Mouse (Mus musculus): ENCODE measurements at regions not wholly inside any gene's neighbourhood (a gene's known extent, or its start where the extent isn't known, plus 50 kb on each side); places are given as distances from the start of the nearest gene placed in this dataset.
A peak's percentile ranks its signal among the peaks of the same experiment; 100 is the strongest.

DNA sequence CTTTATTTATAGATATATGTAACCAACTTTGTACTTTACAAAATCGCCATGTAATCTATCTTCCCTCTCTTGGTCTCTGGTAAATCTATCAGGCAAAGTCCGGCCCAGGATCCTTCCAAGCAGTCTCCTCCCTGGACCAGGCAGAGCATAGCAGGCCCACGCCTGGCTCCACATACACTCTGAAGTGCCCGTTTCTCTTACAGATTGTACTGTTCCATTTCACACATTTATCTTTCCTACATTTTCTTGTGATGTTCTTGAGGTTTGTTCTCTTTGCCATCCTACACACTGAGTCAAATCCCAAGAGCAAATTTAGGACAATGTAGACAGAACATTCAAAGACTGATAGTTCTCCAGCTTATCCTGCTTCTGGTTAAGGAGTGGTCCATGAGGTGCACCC is 264.3 kb downstream of the Spry2 start:
- no peak for DNase-seq (ENCODE audit: low spot score in 2 of 2)

DNA sequence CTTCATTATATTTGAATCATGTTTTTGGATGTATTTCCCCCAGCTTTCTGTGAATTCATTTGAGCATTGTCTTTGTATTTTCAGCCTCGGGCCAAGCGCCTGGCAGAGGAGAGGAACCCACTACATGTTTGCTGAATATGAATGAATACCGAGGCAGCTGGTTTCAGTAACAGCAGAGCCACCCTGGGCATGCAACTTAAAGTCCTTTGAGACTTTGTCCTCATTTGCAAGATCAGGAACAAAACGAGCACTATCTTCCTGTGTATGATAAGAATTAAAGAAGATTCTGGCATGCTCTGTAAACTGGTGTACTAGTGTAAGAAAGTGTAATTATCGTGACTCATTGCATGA is 265.0 kb downstream of the Spry2 start:
- DNase-seq (ENCODE audit: low spot score in 2 of 2) = peak in 1 of 2 experiments; percentile 45

DNA sequence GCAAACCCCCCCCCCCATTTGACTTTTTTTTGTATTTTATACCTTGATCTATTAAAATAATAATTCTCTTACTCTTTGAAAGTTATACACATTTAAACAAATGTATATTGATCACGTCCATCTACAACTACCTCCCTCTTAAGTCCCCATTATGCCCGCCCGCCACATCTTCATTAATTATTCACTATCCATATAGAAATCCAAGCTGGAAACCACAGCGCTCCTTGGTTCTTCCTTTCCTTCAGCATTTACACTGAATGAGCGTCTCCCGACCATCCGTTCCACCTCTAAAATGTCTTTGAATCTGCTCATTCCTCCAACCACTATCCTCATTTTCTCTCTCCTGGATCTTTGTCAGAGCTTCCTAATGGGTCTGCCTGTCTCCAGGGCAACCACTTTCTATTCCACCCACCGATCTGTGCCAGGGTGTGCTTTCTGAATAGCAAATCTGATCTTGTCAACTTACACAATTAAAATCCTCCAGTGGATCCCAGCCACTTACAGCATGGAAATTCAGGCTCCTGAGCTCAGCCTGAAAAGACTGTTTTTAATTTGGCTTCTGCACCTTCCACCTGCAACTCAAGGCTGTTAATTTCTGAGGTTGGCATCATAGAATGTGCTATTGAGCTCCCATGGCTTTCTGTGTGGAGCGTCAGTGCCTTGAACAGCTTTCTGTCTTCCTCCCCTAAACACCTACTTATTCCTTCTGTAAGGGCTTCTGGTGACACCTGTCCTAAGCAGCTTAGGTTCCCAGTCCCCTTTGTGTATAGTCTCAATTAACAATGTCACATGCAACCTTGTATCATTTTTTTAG is 265.5 kb downstream of the Spry2 start:
- peak; percentile 78 to 83 for DNase-seq (ENCODE audit: low spot score in 2 of 2)

DNA sequence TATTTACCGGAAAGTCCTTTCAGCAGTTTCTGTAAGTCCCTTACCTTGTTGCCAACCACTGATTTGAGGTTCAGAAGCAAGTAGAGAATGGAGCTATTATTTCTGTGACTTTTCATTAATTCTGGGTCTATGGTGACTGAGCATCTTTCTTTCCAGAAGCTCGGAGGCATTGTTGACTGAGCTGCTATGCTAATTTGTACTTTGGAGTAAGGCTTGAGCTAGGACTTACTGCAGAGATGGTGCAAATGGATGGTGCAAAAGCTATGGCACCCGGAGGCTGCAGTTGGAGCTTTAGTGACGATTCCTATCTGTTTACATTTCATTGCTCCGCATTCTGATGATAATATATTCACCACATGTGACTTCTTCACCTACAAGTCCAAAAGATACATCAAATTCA is 266.2 kb downstream of the Spry2 start:
- DNase-seq (ENCODE audit: low spot score in 2 of 2) = no peak

DNA sequence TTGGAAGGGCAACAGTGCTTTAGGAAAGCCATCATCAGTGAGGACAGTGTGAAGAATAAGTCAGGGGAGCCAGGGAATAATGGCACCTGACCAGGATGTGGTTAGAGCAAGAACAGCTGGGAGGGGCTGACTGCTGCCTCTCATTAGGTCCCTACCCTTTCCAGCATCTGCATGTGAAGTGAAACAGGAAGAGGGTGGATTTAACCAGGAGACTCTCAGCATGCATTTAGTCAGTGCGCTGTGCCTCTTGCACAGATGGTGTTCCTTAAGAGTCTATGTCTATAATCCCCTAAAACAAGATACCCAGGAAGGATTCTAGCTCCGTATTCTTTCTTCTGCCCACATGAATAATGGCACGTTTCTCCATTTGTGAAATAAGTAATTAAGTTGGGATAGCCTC is 267.9 kb downstream of the Spry2 start:
- DNase-seq (ENCODE audit: low spot score in 2 of 2) = no peak

DNA sequence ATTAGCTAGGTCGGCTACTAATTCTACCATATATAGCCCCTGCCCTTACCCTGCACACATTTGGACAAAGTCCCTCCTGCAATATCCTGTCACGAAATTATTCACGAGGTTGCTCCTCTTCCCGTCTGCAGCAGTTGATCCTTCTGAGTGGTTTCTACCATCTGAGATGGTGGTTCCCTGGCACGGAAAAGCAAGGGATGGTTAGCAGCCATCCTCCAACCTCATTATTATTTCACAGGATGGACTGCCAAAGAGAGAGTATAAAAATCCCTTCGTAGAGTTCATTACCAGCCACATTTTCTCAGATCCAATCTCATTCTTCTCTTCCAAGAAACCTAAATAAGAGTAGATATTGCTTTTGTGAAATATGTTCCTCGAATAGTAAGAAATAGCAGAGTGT is 272.2 kb downstream of the Spry2 start:
- no peak for DNase-seq (ENCODE audit: low spot score in 2 of 2)

DNA sequence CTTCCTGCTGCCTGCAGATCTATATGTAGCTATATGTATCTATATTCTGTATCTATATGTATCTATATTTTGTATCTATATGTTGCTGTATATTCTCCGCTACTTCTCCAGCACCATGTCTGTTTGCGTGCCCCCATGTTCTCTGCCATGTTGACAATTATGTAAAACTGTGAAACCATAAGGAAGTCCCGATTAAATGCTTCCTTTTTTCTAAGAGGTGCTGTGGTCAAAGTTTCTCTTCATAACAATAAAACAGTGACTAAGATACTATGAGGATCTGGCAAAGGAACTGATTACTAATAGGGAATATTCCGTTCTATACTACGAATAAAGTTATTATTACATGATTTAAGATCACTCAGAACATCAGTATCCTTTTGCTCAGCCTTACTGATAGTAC is 274.5 kb downstream of the Spry2 start:
- DNase-seq (ENCODE audit: low spot score in 2 of 2) = no peak

DNA sequence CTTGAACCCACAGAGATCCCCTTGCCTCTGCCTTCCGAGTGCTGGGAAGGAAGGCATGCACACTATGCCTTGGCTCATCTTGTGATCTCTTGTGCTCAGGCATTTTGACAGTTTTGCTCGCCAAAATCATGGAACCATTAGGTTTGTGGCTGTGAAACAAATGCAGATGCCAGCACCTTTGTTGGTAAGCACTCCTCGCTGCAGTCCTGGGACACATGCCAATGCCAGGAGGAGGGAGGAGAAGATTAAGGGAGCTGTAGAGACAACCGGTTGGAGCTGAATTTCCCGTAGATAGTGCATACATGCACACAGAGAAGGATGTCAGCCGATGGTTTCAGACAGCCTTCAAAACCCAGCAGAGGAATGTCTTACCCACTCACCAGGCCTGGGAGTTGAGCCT is 275.5 kb downstream of the Spry2 start:
- no peak for DNase-seq (ENCODE audit: low spot score in 2 of 2)

DNA sequence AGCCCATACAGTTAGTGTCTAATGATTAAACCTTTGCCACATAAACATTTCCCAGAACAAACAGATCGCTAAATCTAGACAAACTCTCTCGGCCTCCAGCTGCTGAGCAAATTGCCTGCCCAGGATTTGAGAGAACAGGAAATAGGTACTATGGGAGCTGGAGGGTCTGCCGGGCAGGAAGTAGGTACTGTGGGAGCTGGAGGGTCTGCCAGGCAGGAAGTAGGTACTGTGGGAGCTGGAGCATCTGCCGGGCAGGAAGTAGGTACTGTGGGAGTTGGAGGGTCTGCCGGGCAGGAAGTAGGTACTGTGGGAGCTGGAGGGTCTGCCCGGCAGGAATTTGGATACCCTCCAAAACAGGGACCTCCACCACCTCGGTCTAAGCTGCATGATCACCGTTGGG is 277.2 kb downstream of the Spry2 start:
- no peak for DNase-seq (ENCODE audit: low spot score in 2 of 2)

DNA sequence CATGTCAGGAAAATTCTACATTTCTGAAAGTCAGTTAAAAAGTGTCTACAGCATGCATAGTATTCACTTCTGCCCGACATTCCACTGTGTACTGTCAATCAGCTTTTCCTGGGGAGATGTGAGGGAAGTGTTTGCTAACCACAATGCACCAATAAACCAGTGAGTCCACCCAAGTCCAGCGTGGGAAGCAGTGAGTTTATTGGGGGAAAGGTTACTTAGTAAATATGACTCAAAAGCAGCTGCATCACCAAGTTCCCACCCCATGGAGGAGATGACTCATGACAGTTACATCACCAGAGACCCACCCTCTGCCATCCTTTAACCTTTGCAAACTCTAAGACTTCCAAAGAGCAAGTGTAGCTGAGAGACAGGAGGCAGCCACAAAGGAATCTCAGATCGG is 280.9 kb downstream of the Spry2 start:
- no peak for DNase-seq (ENCODE audit: low spot score in 2 of 2)

DNA sequence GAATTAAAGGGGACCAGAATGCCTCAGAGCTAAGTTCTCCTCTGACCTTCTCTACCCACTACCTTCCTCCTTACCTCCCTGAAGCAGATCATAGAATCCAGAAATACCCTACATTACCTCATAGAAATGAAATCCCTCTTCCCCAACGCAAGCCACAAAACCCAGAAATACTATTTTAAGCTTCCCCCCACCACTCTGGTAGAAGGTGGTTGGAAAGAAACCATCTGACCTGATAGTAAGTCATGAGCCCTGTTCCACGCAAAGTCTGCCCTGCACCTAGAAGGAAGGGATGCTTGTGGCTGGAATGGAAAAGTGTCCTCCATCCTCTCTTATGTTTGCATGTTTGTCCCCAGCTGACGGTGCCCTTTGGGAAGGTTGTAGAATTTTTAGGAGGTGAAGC is 283.8 kb downstream of the Spry2 start:
- no peak for DNase-seq (ENCODE audit: low spot score in 2 of 2)

DNA sequence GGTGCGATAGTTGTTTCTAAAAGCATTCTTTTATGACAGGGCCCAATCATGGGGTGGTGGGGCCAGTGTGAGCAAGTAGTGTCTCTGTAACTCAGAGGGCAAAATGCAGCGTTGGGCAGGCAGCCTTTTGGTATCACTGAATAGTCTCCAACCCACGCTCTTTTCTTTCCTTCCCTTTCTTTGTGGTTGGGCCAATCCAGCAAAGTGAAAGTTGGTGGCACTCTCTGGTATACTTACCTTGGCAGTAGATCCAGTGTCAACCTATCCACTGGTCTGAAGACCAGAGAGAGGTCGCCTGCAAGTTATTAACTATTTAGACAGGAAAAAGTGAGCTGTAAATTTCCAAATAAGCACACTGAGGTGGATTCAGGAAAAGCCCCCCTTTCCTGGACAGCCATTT is 287.8 kb downstream of the Spry2 start:
- DNase-seq (ENCODE audit: low spot score in 2 of 2) = no peak

DNA sequence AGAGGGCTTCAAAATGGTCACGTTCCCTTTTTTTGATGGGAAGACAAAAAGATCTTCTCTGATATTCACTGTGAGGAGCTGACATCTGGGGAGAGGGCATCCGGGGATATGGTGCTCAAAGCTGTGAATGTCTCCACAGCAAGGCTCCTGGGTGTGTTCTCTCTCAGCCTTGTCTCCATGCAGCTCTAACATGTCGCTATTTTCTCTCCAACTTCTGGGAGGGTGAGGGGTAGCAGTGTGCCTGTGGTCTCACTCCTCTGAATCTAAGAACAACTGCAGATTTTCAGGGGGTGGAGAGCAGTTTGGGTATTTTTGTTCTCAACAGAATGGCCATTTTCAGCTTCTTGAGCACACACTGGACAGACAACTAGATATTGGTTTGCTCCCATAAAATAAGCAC is 290.1 kb downstream of the Spry2 start:
- DNase-seq (ENCODE audit: low spot score in 2 of 2) = no peak

DNA sequence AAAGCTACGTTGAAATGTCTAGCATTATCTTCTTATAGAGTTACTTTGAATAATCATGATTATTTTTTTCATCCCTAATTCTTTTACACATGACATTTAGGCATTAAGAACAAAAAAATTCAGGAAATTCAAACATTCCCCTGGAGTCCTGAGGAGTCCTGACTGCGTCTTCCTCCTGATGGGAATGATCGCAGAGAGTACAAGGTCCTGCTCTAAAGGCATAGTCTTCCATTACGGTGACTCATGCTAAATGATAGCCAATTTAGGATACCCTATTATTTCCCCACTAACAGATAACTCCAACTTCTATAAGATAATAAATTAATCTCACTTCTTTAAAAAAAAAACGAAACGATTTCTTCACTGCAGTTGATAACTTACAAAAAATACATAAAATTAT is 292.2 kb downstream of the Spry2 start:
- no peak for DNase-seq (ENCODE audit: low spot score in 2 of 2)

DNA sequence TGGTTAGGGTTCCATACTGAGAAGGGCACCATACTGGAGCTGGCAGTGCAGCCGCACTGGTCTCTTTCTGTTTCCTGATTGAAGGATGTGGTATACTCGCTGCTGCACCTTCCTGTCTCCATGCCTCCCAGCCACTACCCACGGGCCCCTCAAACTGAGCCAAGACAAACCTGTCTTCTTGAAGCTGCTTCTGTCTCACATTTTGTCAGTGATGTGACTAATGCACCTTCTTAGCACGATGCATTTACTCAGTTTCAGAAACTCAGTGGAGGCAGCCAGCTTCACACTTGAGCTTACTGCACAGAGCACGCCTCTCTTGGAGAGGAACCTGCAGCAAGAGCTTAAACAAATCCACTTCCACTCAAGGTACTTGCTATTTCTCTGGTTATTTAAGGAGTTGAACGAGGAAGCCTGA is 293.6 kb downstream of the Spry2 start:
- DNase-seq (ENCODE audit: low spot score in 2 of 2) = peak; percentile 49 to 59

DNA sequence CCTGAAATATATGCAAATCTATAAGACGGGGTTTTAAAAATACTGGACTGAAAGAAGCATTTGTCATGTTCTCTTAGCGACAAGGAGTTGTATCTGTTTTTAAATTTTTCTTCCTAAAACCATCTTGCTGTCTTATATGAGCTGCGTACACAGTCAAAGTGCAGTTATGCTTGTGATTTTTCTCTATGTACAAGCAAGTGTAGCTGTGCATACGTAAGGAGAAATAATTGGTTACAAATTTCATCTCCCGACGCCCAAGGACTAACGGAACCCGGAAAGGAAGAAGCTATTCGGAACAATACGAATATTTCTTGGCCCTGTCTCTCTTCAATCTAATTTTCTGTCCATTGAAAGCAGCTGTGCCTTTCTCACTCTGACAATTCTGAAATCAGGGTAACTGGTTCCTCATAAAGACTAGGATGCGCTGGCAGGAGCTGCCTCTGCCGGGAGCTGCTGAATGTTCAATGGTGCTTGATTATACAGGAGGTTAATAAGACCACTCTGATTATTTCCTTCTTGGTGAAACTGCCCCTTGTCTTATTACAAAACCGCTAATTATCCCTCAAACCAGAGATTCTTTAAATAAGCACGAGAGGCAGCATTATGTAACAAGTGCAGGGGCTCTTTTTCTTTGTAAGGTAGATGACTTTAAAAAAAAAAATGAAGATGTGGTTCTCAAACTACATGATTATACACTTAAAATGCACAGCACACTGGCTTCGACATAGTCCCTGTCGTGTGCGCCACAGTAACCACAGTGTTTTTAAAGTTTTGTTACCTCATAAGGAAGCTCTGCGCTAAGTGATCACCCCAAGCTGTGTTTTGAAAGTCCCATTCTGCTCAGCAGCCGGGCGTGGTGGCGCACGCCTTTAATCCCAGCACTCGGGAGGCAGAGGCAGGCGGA is 296.8 kb downstream of the Spry2 start:
- DNase-seq (ENCODE audit: low spot score in 2 of 2) = peak; percentile 42 to 52

DNA sequence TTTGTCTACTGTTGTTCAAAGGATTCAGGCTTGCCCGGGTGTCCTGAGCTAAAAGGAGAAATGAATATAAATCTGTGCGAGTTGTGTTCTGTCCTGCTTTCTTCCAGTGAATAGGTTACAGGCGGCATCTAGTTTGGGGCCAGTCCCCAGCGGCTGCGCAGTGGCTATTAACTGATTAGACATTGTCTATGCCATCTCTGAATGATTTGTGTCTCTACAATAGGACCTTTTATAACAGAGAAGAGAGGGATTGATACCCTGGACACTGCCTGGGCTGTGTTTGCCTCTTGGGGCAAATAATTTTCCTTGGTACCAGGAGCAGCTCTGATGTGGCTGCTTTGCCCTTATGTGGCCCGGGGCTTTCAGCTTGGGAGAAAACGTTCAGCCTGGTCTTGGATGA is 306.9 kb downstream of the Spry2 start:
- peak in 1 of 2 experiments; percentile 34 for DNase-seq (ENCODE audit: low spot score in 2 of 2)

DNA sequence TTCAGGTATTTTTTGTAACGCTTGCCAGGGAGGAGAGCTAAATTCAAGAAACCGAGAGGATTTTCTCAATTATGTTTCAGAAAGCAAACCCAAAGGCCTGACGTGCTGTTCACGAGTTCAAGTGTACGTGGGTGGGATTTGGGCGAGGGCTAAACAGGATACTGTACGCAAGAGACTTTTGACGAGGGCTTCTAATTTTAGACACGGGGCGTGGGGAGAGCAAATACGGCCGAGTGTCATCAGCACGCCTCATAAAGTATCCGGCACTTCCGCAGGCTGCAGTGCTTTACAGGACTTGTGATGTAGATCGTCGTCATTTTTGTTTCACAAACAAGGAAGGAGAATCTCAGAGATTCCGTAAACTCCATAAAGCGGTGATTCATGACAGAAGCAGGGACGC is 307.4 kb downstream of the Spry2 start:
- DNase-seq (ENCODE audit: low spot score in 2 of 2) = peak in 1 of 2 experiments; percentile 21

DNA sequence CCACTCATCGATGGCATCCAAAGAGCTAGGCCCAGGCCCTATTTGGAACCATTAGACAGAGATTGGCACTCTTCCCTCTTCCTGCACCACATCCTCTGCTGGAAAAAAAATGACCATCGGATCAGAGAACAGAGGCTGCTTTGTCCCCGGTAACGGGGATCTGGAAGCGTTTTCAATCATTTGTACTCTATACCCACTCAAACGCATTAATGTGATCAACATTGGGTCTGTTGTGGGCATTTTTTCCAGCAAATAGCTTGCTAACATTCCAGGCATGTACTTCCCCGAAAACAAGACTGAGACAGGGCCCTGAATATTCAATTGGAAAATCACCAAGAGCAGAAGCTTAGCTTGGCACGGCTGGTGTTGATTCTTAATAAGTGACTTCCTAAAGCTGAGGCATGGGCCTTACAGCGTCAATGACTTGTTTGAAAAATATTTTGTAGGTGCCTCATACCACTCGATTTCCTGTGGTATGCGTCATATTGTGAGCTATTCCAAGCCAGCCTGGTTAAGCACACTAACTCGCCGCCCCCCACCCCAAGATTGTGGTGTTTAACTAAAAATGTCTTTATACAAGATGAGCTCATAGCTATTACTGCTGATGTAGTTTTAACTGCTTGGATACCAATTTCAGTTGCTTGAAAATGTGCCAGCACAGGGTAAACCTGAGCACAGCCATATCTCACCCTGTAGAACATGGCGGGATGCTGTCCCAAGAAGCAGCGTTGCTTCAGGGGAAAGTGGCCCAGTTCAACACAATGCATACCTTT is 308.0 kb downstream of the Spry2 start:
- peak; percentile 53 to 62 for DNase-seq (ENCODE audit: low spot score in 2 of 2)

DNA sequence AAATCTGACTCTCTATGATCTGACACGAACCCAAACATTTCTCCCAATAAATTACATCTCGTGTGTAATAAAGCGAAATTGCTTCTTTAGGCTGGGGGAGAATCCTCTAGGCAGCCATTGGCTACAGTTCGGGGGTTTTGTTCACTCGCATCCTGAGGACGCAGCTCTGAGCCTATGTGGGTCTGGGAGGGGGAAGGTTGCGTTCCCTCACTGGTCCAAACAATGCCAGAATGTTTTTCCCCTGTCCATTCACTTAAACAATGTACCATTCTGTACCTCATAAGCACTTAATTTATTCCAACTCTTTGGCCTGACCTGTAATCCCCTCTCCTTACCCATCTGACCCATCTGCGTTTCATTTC is 308.6 kb downstream of the Spry2 start:
- no peak for DNase-seq (ENCODE audit: low spot score in 2 of 2)

DNA sequence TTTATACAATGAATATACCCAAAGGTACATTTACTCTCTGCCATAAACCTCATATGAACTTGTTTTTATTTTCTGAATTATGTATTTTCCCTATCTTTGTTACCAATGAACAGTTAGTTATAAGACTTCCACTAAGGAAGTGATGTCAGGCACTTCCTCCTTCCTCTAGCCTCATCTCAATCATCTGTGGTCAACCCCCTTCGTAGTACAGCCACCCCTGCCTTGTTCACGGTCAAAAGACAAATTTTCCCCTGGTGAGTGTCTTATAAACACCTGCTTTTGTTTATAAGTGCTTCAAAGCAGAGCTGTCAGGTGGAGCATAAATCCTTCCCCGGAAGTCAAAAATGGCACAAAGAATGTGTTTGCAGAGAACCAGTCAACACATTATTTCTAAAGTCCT is 312.0 kb downstream of the Spry2 start:
- DNase-seq (ENCODE audit: low spot score in 2 of 2) = no peak

DNA sequence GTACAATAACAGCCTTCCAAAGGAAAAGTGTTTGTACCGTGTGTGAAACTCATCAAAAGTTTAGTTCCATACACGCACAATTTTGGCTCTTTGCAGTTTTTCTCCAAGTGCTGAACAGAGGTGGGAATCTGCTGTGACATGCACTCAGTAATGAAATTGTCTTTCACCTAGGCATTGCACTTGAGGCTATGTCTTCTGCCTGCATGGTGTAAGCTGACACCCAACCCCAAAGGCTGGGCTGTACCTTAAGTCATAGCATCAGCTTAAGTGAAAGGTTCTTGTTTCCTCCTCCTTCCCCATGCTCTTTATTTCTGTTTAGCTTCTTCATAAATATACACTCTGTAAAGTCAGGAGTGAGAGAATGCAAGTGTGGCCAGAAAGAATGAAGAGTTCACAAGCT is 313.1 kb downstream of the Spry2 start:
- DNase-seq (ENCODE audit: low spot score in 2 of 2) = no peak

Measured in right cerebral cortex, adult 2 months (tissue).